Mouse (Mus musculus) MEL (cell line): ENCODE measurements around the gene Fank1. TPM values are rescaled to one million over a fixed set of nuclear protein-coding genes. Genes with fewer than 3 reads are reported as not detected.

Experiments
- DNase-seq: peaks from one replicate; pipeline ENCODE4 v3.0.0; 2011; ENCODE audit warnings: low read depth, low spot score
- H3K27ac ChIP-seq: 2 replicates; pipeline ENCODE4 v1.5.1; 2012; ENCODE audit warnings: low read depth, mild to moderate bottlenecking, control low read depth, low read length, moderate library complexity; ENCODE audit not compliant: control insufficient read depth
- H3K27me3 ChIP-seq, 2 experiments: fragments of 150-350 bp in 1 of 2; sonication (generic) in 1 of 2; 2 replicates each; pipeline ENCODE4 v1.6.1; 2012; ENCODE audit warnings: low read length in 2 of 2, mild to moderate bottlenecking in 2 of 2, improper control_type of control experiment in 1 of 2, moderate library complexity in 1 of 2; ENCODE audit not compliant: insufficient read depth in 2 of 2, control insufficient read depth in 1 of 2
- H3K36me3 ChIP-seq, 2 experiments: 2 replicates each; pipeline ENCODE4 v1.6.1; 2012 to 2014; ENCODE audit warnings: low read length in 2 of 2, improper control_type of control experiment in 1 of 2, inconsistent platforms in 1 of 2, mild to moderate bottlenecking in 1 of 2; ENCODE audit not compliant: insufficient read depth in 2 of 2, control insufficient read depth in 1 of 2
- H3K4me1 ChIP-seq, 2 experiments: fragments of 150-350 bp in 1 of 2; sonication (generic) in 1 of 2; 2 replicates each; pipeline ENCODE4 v1.6.1; 2012; ENCODE audit warnings: low read length in 2 of 2, improper control_type of control experiment in 1 of 2, mild to moderate bottlenecking in 1 of 2; ENCODE audit not compliant: insufficient read depth in 2 of 2, control insufficient read depth in 1 of 2
- H3K4me3 ChIP-seq, 2 experiments: fragments of 150-350 bp in 1 of 2; sonication (generic) in 1 of 2; 2 replicates each; pipeline ENCODE4 v1.5.1; 2012; ENCODE audit warnings: low read depth in 2 of 2, low read length in 2 of 2, mild to moderate bottlenecking in 2 of 2, moderate library complexity in 2 of 2, control low read depth in 1 of 2, improper control_type of control experiment in 1 of 2; ENCODE audit not compliant: control insufficient read depth in 1 of 2, insufficient read depth in 1 of 2
- H3K79me2 ChIP-seq: 2 replicates; pipeline ENCODE4 v1.6.1; 2012; ENCODE audit warnings: mild to moderate bottlenecking, low read length, moderate library complexity; ENCODE audit not compliant: control insufficient read depth, poor library complexity, insufficient read depth
- H3K9ac ChIP-seq: 2 replicates; pipeline ENCODE4 v1.6.1; 2012; ENCODE audit warnings: low read depth, mild to moderate bottlenecking, control low read depth, low read length, moderate library complexity; ENCODE audit not compliant: control insufficient read depth, poor library complexity, severe bottlenecking
- H3K9me3 ChIP-seq: fragments of 150-350 bp; sonication (generic); replicated peaks from 2 replicates; pipeline ENCODE4 v1.6.1; 2012; ENCODE audit warnings: mild to moderate bottlenecking, low read length, improper control_type of control experiment, moderate library complexity; ENCODE audit not compliant: insufficient read depth
- ELF1 ChIP-seq: IDR thresholded peaks from 2 replicates; pipeline ENCODE4 v1.6.1; 2014; ENCODE audit warnings: low read depth, mild to moderate bottlenecking, inconsistent platforms, low read length, improper control_type of control experiment, moderate library complexity
- EP300 ChIP-seq, 2 experiments: IDR thresholded peaks; 2 replicates each; pipeline ENCODE4 v1.6.1; 2011; ENCODE audit warnings: improper control_type of control experiment in 2 of 2, low read length in 2 of 2, low read depth in 1 of 2, mild to moderate bottlenecking in 1 of 2
- GABPA ChIP-seq: IDR thresholded peaks from 2 replicates; pipeline ENCODE4 v1.6.1; 2012; ENCODE audit warnings: low read depth, mild to moderate bottlenecking, inconsistent platforms, low read length, improper control_type of control experiment, moderate library complexity
- HCFC1 ChIP-seq: IDR thresholded peaks from 2 replicates; pipeline ENCODE4 v1.6.1; 2012; ENCODE audit warnings: low read depth, mild to moderate bottlenecking, inconsistent platforms, low read length, improper control_type of control experiment, moderate library complexity
- MAFK ChIP-seq: IDR thresholded peaks from 2 replicates; pipeline ENCODE4 v1.6.1; 2011; ENCODE audit warnings: low read depth, mild to moderate bottlenecking, low read length, improper control_type of control experiment, borderline replicate concordance
- MAX ChIP-seq: IDR thresholded peaks from 2 replicates; pipeline ENCODE4 v1.6.1; 2011; ENCODE audit warnings: low read length, improper control_type of control experiment
- MAZ ChIP-seq: IDR thresholded peaks from 2 replicates; pipeline ENCODE4 v1.6.1; 2012; ENCODE audit warnings: low read depth, mild to moderate bottlenecking, inconsistent platforms, low read length, improper control_type of control experiment
- MXI1 ChIP-seq: IDR thresholded peaks from 2 replicates; pipeline ENCODE4 v1.6.1; 2011; ENCODE audit warnings: mild to moderate bottlenecking, low read depth, low read length, improper control_type of control experiment
- NELFE ChIP-seq: IDR thresholded peaks from 2 replicates; pipeline ENCODE4 v1.6.1; 2011; ENCODE audit warnings: low read depth, low read length, improper control_type of control experiment
- NRF1 ChIP-seq: IDR thresholded peaks from 2 replicates; pipeline ENCODE4 v1.6.1; 2014; ENCODE audit warnings: low read depth, mild to moderate bottlenecking, inconsistent platforms, low read length, improper control_type of control experiment, moderate library complexity; ENCODE audit not compliant: poor library complexity, insufficient read depth, severe bottlenecking
- POLR2A ChIP-seq, 2 experiments: IDR thresholded peaks; 2 replicates each; pipeline ENCODE4 v1.6.1; 2011 to 2012; ENCODE audit warnings: low read length in 2 of 2, mild to moderate bottlenecking in 2 of 2, control low read depth in 1 of 2, improper control_type of control experiment in 1 of 2, low read depth in 1 of 2, moderate library complexity in 1 of 2; ENCODE audit not compliant: control insufficient read depth in 1 of 2, insufficient read depth in 1 of 2, poor library complexity in 1 of 2
- SIN3A ChIP-seq: IDR thresholded peaks from 2 replicates; pipeline ENCODE4 v1.6.1; 2012; ENCODE audit warnings: low read length, improper control_type of control experiment, inconsistent platforms
- SMC3 ChIP-seq: IDR thresholded peaks from 2 replicates; pipeline ENCODE4 v1.6.1; 2011; ENCODE audit warnings: low read depth, low read length, improper control_type of control experiment
- TCF12 ChIP-seq: IDR thresholded peaks from 2 replicates; pipeline ENCODE4 v1.6.1; 2014; ENCODE audit warnings: low read depth, mild to moderate bottlenecking, inconsistent platforms, low read length, improper control_type of control experiment, moderate library complexity
- USF1 ChIP-seq: IDR thresholded peaks from 2 replicates; pipeline ENCODE4 v1.6.1; 2014; ENCODE audit warnings: low read depth, mild to moderate bottlenecking, inconsistent platforms, low read length, improper control_type of control experiment, moderate library complexity
- ZC3H11A ChIP-seq: IDR thresholded peaks from 2 replicates; pipeline ENCODE4 v1.6.1; 2012; ENCODE audit warnings: low read depth, mild to moderate bottlenecking, inconsistent platforms, low read length, improper control_type of control experiment
- ZKSCAN1 ChIP-seq: IDR thresholded peaks from 2 replicates; pipeline ENCODE4 v1.6.1; 2012; ENCODE audit warnings: low read depth, mild to moderate bottlenecking, inconsistent platforms, low read length, improper control_type of control experiment, moderate library complexity
- ZMIZ1 ChIP-seq: IDR thresholded peaks from 2 replicates; pipeline ENCODE4 v1.6.1; 2012; ENCODE audit warnings: low read depth, mild to moderate bottlenecking, inconsistent platforms, low read length, improper control_type of control experiment, moderate library complexity
- polyA plus RNA-seq, 2 experiments: library from polyadenylated mRNA; stranded (reverse) in 1 of 2; unstranded in 1 of 2; fragments of >175 nt in 1 of 2; fragments of >200 nt in 1 of 2; gene quantifications; 2 replicates each; pipeline versions ENCODE4 v1.2.1 to v1.2.4; 2012; ENCODE audit warnings: low replicate concordance in 2 of 2, low read depth in 1 of 2; ENCODE audit not compliant: insufficient read length in 2 of 2, insufficient read depth in 1 of 2, missing spikeins in 1 of 2
- total RNA-seq: library from RNA; depleted of rRNA; stranded (reverse); fragments of 300-350 nt; gene quantifications from 2 replicates; pipeline ENCODE4 v1.2.3, GENCODE M21; 2012; rRNA removed

Fank1 gene
- 0.88 and 1.8 TPM in 2 replicates for total RNA-seq
- under 1 TPM in 1 of 2 experiments, not detected in 1; 0.17 TPM for polyA plus RNA-seq

GRCm38 (mm10) chr7:133776626-133776996 is at the start of gene Fank1:
Fank1 (plus strand) TSS chr7:133776861.
- peak within 1 kb of the TSS; percentile 80 for H3K9ac ChIP-seq
- H3K9me3 ChIP-seq, result no peaks in the 10 kb centered on the region
- peak within 1 kb of the TSS; percentile 61 to 92 for H3K4me3 ChIP-seq
- H3K27me3 ChIP-seq, result no peaks in the 10 kb centered on the region
- H3K79me2 ChIP-seq, result peaks cover 2% of the 10 kb centered on the region
- peaks cover 6 to 9% of the 10 kb centered on the region in 2 experiments; a peak in 3 of 4 replicates for H3K4me1 ChIP-seq
- DNase-seq, result peak; percentile 91
- peak; percentile 82 for TF ChIP-seq ELF1
- peak; percentile 33 for TF ChIP-seq MAX
- TF ChIP-seq MAFK, result no peak
- peak; percentile 60; the same call in 1 of the 2 replicates for TF ChIP-seq NELFE
- TF ChIP-seq ZKSCAN1, result no peak
- TF ChIP-seq USF1, result 0 out of 2 replicates have a peak, but pooled peaks have one; percentile 9
- TF ChIP-seq POLR2A (IDR thresholded peaks at IDR 0.05; ENCODE audit: control insufficient read depth in 1 of 2, insufficient read depth in 1 of 2, low read depth in 1 of 2, low read length in 2 of 2, poor library complexity in 1 of 2), result peak in 1 of 2 experiments; percentile 66; a peak in 1 of 4 replicates
- 0 out of 2 replicates have a peak, but pooled peaks have one; percentile 47 for TF ChIP-seq ZMIZ1
- no peak for TF ChIP-seq GABPA
- TF ChIP-seq MXI1, result peak; percentile 90
- peak; percentile 78 for TF ChIP-seq HCFC1
- peak; percentile 36; the same call in 1 of the 2 replicates for TF ChIP-seq TCF12
- TF ChIP-seq NRF1, result peak; percentile 45; the same call in 1 of the 2 replicates
- TF ChIP-seq MAZ, result peak; percentile 93
- TF ChIP-seq SIN3A, result peak; percentile 96
- no peaks in the 10 kb centered on the region; a peak in 2 of 4 replicates for H3K36me3 ChIP-seq
- no peak within 1 kb of the TSS for H3K27ac ChIP-seq

GRCm38 (mm10) chr7:133727027-133727426 is 49.6 kb upstream of the Fank1 start:
- Histone ChIP-seq H3K4me1 (no peaks in the 10 kb centered on the region), H3K27me3 (no peaks in the 10 kb centered on the region)
- TF ChIP-seq POLR2A (IDR thresholded peaks at IDR 0.05; ENCODE audit: control insufficient read depth in 1 of 2, insufficient read depth in 1 of 2, low read depth in 1 of 2, low read length in 2 of 2, poor library complexity in 1 of 2) (no peak), MAX (no peak), EP300 (IDR thresholded peaks at IDR 0.05; ENCODE audit: low read depth in 1 of 2, low read length in 2 of 2) (no peak), SMC3 (no peak), HCFC1 (no peak), ZC3H11A (no peak), NRF1 (no peak)
- TF ChIP-seq, all 39 proteins: peak for 0
- no peaks in the 10 kb centered on the region for H3K79me2 ChIP-seq
- H3K9ac ChIP-seq, result no peak overlapping the region
- H3K27ac ChIP-seq, result no peak overlapping the region
- DNase-seq, result no peak
- H3K9me3 ChIP-seq, result no peaks in the 10 kb centered on the region
- no peak overlapping the region for H3K4me3 ChIP-seq
- H3K36me3 ChIP-seq, result no peaks in the 10 kb centered on the region
